Mouse (Mus musculus): ENCODE results near the gene Ctsd. TPM values are rescaled to one million over a fixed set of nuclear protein-coding genes. Genes with fewer than 3 reads are reported as not detected.
A peak's percentile ranks its signal among the peaks of the same experiment; 100 is the strongest.
"Not testable (repeated sequence)": the region's sequence is repeated elsewhere in the genome, so short reads cannot be mapped to it uniquely, and the experiment has no call there.

Gene Ctsd
- total RNA-seq, 1 experiment from 2014 or later: 123 TPM

- ATAC-seq (replicated peaks in 1 of 2; ENCODE audit: insufficient read depth in 1 of 2, low FRiP score in 2 of 2, low TSS enrichment in 1 of 2, low read depth in 1 of 2, poor library complexity in 2 of 2, severe bottlenecking in 2 of 2): 0 out of 4 replicates have a peak, but pooled peaks of 1 of the 2 experiments have one; percentile 22
Observed at GRCm38 (mm10) chr7:142360743-142361142, 27.1 kb downstream of the Ctsd start.

- ATAC-seq (replicated peaks in 1 of 2; ENCODE audit: insufficient read depth in 1 of 2, low FRiP score in 2 of 2, low TSS enrichment in 1 of 2, low read depth in 1 of 2, poor library complexity in 2 of 2, severe bottlenecking in 2 of 2): no peak
Observed at GRCm38 (mm10) chr7:142359129-142359528, 28.7 kb downstream of the Ctsd start.

GRCm38 (mm10) chr7:142357566-142357965 lies 30.3 kb downstream of the Ctsd start:
- no peak for ATAC-seq (replicated peaks in 1 of 2; ENCODE audit: insufficient read depth in 1 of 2, low FRiP score in 2 of 2, low TSS enrichment in 1 of 2, low read depth in 1 of 2, poor library complexity in 2 of 2, severe bottlenecking in 2 of 2)

- no peak for ATAC-seq (replicated peaks in 1 of 2; ENCODE audit: insufficient read depth in 1 of 2, low FRiP score in 2 of 2, low TSS enrichment in 1 of 2, low read depth in 1 of 2, poor library complexity in 2 of 2, severe bottlenecking in 2 of 2)
Observed at GRCm38 (mm10) chr7:142354661-142355233, 33.1 kb downstream of the Ctsd start.

GRCm38 (mm10) chr7:142353854-142354253 lies 34.0 kb downstream of the Ctsd start:
- peak; percentile 74 to 79 for ATAC-seq (replicated peaks in 1 of 2; ENCODE audit: insufficient read depth in 1 of 2, low FRiP score in 2 of 2, low TSS enrichment in 1 of 2, low read depth in 1 of 2, poor library complexity in 2 of 2, severe bottlenecking in 2 of 2)

- ATAC-seq (replicated peaks in 1 of 2; ENCODE audit: insufficient read depth in 1 of 2, low FRiP score in 2 of 2, low TSS enrichment in 1 of 2, low read depth in 1 of 2, poor library complexity in 2 of 2, severe bottlenecking in 2 of 2): no peak
Observed at GRCm38 (mm10) chr7:142351569-142351968, 36.3 kb downstream of the Ctsd start.

- peak in 1 of 2 experiments; percentile 27; a peak in 1 of 4 replicates for ATAC-seq (replicated peaks in 1 of 2; ENCODE audit: insufficient read depth in 1 of 2, low FRiP score in 2 of 2, low TSS enrichment in 1 of 2, low read depth in 1 of 2, poor library complexity in 2 of 2, severe bottlenecking in 2 of 2)
Observed at GRCm38 (mm10) chr7:142349308-142349961, 38.4 kb downstream of the Ctsd start.

- no peak for ATAC-seq (replicated peaks in 1 of 2; ENCODE audit: insufficient read depth in 1 of 2, low FRiP score in 2 of 2, low TSS enrichment in 1 of 2, low read depth in 1 of 2, poor library complexity in 2 of 2, severe bottlenecking in 2 of 2)
Observed at GRCm38 (mm10) chr7:142347542-142347941, 40.3 kb downstream of the Ctsd start.

- ATAC-seq (replicated peaks in 1 of 2; ENCODE audit: insufficient read depth in 1 of 2, low FRiP score in 2 of 2, low TSS enrichment in 1 of 2, low read depth in 1 of 2, poor library complexity in 2 of 2, severe bottlenecking in 2 of 2): no peak
Observed at GRCm38 (mm10) chr7:142342247-142342640, 45.6 kb downstream of the Ctsd start.

GRCm38 (mm10) chr7:142341564-142342246 lies 46.1 kb downstream of the Ctsd start:
- no peak for ATAC-seq (replicated peaks in 1 of 2; ENCODE audit: insufficient read depth in 1 of 2, low FRiP score in 2 of 2, low TSS enrichment in 1 of 2, low read depth in 1 of 2, poor library complexity in 2 of 2, severe bottlenecking in 2 of 2)

GRCm38 (mm10) chr7:142340269-142340970 lies 47.4 kb downstream of the Ctsd start:
- ATAC-seq (replicated peaks in 1 of 2; ENCODE audit: insufficient read depth in 1 of 2, low FRiP score in 2 of 2, low TSS enrichment in 1 of 2, low read depth in 1 of 2, poor library complexity in 2 of 2, severe bottlenecking in 2 of 2): peak; percentile 97 to 98

- no peak for ATAC-seq (replicated peaks in 1 of 2; ENCODE audit: insufficient read depth in 1 of 2, low FRiP score in 2 of 2, low TSS enrichment in 1 of 2, low read depth in 1 of 2, poor library complexity in 2 of 2, severe bottlenecking in 2 of 2)
Observed at GRCm38 (mm10) chr7:142335151-142335550, 52.7 kb downstream of the Ctsd start.

- peak; percentile 68 to 85; a peak in 3 of 4 replicates for ATAC-seq (replicated peaks in 1 of 2; ENCODE audit: insufficient read depth in 1 of 2, low FRiP score in 2 of 2, low TSS enrichment in 1 of 2, low read depth in 1 of 2, poor library complexity in 2 of 2, severe bottlenecking in 2 of 2)
Observed at GRCm38 (mm10) chr7:142334246-142334645, 53.6 kb downstream of the Ctsd start.

GRCm38 (mm10) chr7:142332741-142333140 lies 55.1 kb downstream of the Ctsd start:
- ATAC-seq (replicated peaks in 1 of 2; ENCODE audit: insufficient read depth in 1 of 2, low FRiP score in 2 of 2, low TSS enrichment in 1 of 2, low read depth in 1 of 2, poor library complexity in 2 of 2, severe bottlenecking in 2 of 2): not testable (repeated sequence)

GRCm38 (mm10) chr7:142331281-142331680 lies 56.6 kb downstream of the Ctsd start:
- ATAC-seq (replicated peaks in 1 of 2; ENCODE audit: insufficient read depth in 1 of 2, low FRiP score in 2 of 2, low TSS enrichment in 1 of 2, low read depth in 1 of 2, poor library complexity in 2 of 2, severe bottlenecking in 2 of 2): no peak

GRCm38 (mm10) chr7:142330271-142330724 lies 57.5 kb downstream of the Ctsd start:
- no peak for ATAC-seq (replicated peaks in 1 of 2; ENCODE audit: insufficient read depth in 1 of 2, low FRiP score in 2 of 2, low TSS enrichment in 1 of 2, low read depth in 1 of 2, poor library complexity in 2 of 2, severe bottlenecking in 2 of 2)

- ATAC-seq (replicated peaks in 1 of 2; ENCODE audit: insufficient read depth in 1 of 2, low FRiP score in 2 of 2, low TSS enrichment in 1 of 2, low read depth in 1 of 2, poor library complexity in 2 of 2, severe bottlenecking in 2 of 2): no peak
Observed at GRCm38 (mm10) chr7:142328507-142328906, 59.3 kb downstream of the Ctsd start.

All from hematopoietic stem cell, adult 5-6 weeks (primary cell).